10 mouse cellular contexts compared by ENCODE assay signal in the genomic region with DNA sequence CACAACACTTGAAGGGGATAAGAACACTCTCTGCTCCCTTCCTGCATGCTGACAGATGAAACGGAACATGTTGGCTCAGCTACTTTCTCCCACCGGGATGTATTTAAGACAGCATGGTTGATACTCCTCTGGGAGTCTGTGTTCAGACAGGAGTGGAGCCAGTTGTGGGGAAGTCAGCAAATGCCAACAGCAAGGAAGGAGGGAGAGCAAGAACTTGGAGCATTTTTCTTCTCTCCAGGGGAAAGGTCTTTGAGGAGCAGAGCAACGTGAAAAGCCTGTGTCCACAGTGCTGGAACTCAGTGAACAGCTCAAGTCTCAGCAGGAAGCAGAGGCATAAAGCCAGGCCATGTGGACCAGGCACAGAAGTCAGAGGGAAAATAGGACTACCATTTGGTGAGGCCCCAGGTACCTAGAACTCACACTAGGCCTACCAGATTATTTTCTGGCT.
DNase-seq lines count a peak whose midpoint lies in the region; ATAC-seq and TF ChIP-seq lines count a peak whose summit lies in the region.
"Had no signal": no experiment of that assay in that cellular context is flagged by ENCODE, and none has a peak within 500 bp of the region (broad histone marks: within the 10 kb centered on the region; RNA-seq: fewer than 3 reads in every experiment).

No protein-coding gene starts in this region.

- H3K27ac ChIP-seq in kidney, adult 2 months (ENCODE audit: insufficient read depth, low read depth, low read length), result no peak overlapping the region
- peak overlapping the region; percentile 20; the same call in 1 of the 2 replicates for H3K27ac ChIP-seq in brown adipose tissue, adult 24 weeks (replicated peaks; ENCODE audit: low read depth, low read length)
- H3K27ac ChIP-seq: hindbrain, embryonic 10.5 days had no signal

- no peak for ATAC-seq in granulocyte monocyte progenitor cell, adult 5-6 weeks (replicated peaks; ENCODE audit: poor library complexity, severe bottlenecking)

- TF ChIP-seq POLR2A in kidney, adult 2 months (IDR thresholded peaks at IDR 0.05; ENCODE audit: low read depth, low read length), result no peak

- DNase-seq in adrenal gland, postnatal 14 days, result peak; percentile 17
- no peak for DNase-seq in adrenal gland, adult 18-20 months (ENCODE audit: low spot score in 2 of 2)
- DNase-seq in kidney, adult 2 months, result peak; percentile 2
- DNase-seq in kidney, postnatal 4 days, result no peak
- peak; percentile 91 to 95 for DNase-seq in cerebellum, postnatal 36 days
- no peak for DNase-seq in ovary, adult 18-20 months (ENCODE audit: low spot score)

- H3K4me3 ChIP-seq in kidney, adult 2 months (ENCODE audit: insufficient read depth, low read depth, low read length), result no peak overlapping the region
- no peak overlapping the region for H3K4me3 ChIP-seq in brown adipose tissue, adult 24 weeks (ENCODE audit: insufficient read depth, low read depth, low read length)
- H3K4me3 ChIP-seq: hindbrain, embryonic 10.5 days had no signal

- WGBS in kidney, adult 2 months, result 56% methylated on average over 3 of the region's 3 CpGs

- no peak for TF ChIP-seq CTCF in kidney, adult 2 months (conservative IDR thresholded peaks at IDR 0.05; ENCODE audit: insufficient read depth, insufficient read length, low read depth, low read length)

- H3K36me3 ChIP-seq in kidney, adult 2 months (ENCODE audit: control insufficient read depth, insufficient read depth, low read length), result no peaks in the 10 kb centered on the region
- H3K36me3 ChIP-seq: G1E; hindbrain, embryonic 10.5 days had no signal

- no peaks in the 10 kb centered on the region for H3K4me1 ChIP-seq in kidney, adult 2 months (ENCODE audit: control insufficient read depth, insufficient read depth, low read length)
- no peaks in the 10 kb centered on the region for H3K4me1 ChIP-seq in brown adipose tissue, adult 24 weeks (ENCODE audit: control insufficient read depth, insufficient read depth, insufficient read length, low read length)
- H3K4me1 ChIP-seq: hindbrain, embryonic 10.5 days had no signal

- H3K27me3 ChIP-seq in kidney, adult 2 months (replicated peaks; ENCODE audit: control insufficient read depth, insufficient read depth, low read length), result no peaks in the 10 kb centered on the region

Comparison
In these comparisons a context has a peak if more than half of its experiments do, and no peak if none do; other contexts are left out.
1. DNase-seq: peak in adrenal gland, postnatal 14 days (single experiment), kidney, adult 2 months (single experiment) and cerebellum, postnatal 36 days (2 of 2); none in adrenal gland, adult 18-20 months (0 of 2), kidney, postnatal 4 days (0 of 2) and ovary, adult 18-20 months (single experiment).